ENCODE assay signal across 8 mouse cellular contexts in the genomic region with DNA sequence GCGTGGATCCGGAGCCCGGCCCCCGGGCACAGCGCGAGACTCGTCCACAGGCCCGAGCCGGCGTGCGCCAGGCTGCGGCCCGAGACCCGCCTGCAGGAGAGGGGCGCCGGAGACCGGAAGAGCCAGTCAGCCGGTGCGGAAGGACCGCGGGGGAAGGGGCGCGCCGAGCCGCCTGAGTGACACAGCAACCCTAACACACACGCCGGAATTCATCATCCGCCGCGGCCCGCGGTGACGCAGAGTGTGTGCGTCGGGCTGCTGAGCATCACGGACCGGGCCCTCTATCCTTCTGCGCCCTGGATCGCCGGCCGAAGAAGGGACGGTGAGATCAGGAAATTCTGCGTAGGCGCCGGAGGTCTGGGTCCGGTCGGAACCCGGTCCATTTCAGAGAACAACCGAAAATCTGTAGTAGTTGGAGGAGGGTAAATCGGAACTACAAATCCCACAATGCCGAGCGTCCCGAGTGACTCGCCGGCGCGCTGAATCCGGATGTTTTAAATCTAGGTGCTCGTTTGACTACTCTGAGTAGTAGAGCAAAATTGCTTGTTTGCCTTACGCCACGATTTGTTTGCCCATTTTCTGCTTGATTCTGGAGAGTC. TPM values are rescaled to one million over a fixed set of nuclear protein-coding genes. Genes with fewer than 3 reads are reported as not detected.
DNase-seq lines count a peak whose midpoint lies in the region; ATAC-seq and TF ChIP-seq lines count a peak whose summit lies in the region.

A gene (minus strand): TSS at position 214 of the 599 bp plus-strand sequence.

- H3ac ChIP-seq in C2C12 (ENCODE audit: control insufficient read depth, insufficient read length, low read depth): peak within 1 kb of the TSS; percentile 99

- H3K27ac ChIP-seq in heart, embryonic 12.5 days (ENCODE audit: poor library complexity, severe bottlenecking): peak within 1 kb of the TSS; percentile 81
- H3K27ac ChIP-seq in kidney, postnatal 0 days: peak within 1 kb of the TSS; percentile 96
- peak within 1 kb of the TSS; percentile 57 for H3K27ac ChIP-seq in liver, embryonic 11.5 days (ENCODE audit: low read depth, low read length)
- peak within 1 kb of the TSS; percentile 84 for H3K27ac ChIP-seq in stomach, embryonic 14.5 days (ENCODE audit: low read length)

- peaks cover 27% of the 10 kb centered on the region for H3K4me1 ChIP-seq in erythroblast, embryonic 14.5 days (ENCODE audit: control insufficient read depth)
- H3K4me1 ChIP-seq in heart, embryonic 12.5 days (replicated peaks): peaks cover 12% of the 10 kb centered on the region
- H3K4me1 ChIP-seq in kidney, postnatal 0 days (replicated peaks; ENCODE audit: insufficient read depth, low read length): peaks cover 6% of the 10 kb centered on the region; the same call in 1 of the 2 replicates
- H3K4me1 ChIP-seq in liver, embryonic 11.5 days (replicated peaks; ENCODE audit: control insufficient read depth, insufficient read depth, low read length): peaks cover 5% of the 10 kb centered on the region; the same call in 1 of the 2 replicates
- H3K4me1 ChIP-seq in stomach, embryonic 14.5 days (ENCODE audit: control insufficient read depth, insufficient read depth, low read length): 0 out of 2 replicates have a peak, but pooled peaks cover 5% of the 10 kb centered on the region

- H3K9ac ChIP-seq in heart, embryonic 12.5 days: peak within 1 kb of the TSS; percentile 94
- peak within 1 kb of the TSS; percentile 91 for H3K9ac ChIP-seq in kidney, postnatal 0 days (ENCODE audit: low read depth, low read length)
- peak within 1 kb of the TSS; percentile 97 for H3K9ac ChIP-seq in liver, embryonic 11.5 days (ENCODE audit: low read depth, low read length)
- H3K9ac ChIP-seq in stomach, embryonic 14.5 days (replicated peaks; ENCODE audit: low read depth, low read length): peak within 1 kb of the TSS; percentile 92

- peak; percentile 99 for ATAC-seq in heart, embryonic 12.5 days (ENCODE audit: insufficient number of reproducible peaks, low FRiP score)
- ATAC-seq in kidney, postnatal 0 days (replicated peaks; ENCODE audit: low FRiP score, low read depth): peak; percentile 98
- ATAC-seq in liver, embryonic 11.5 days (replicated peaks; ENCODE audit: low FRiP score): peak; percentile 97
- ATAC-seq in stomach, embryonic 14.5 days (ENCODE audit: insufficient number of reproducible peaks, insufficient read depth, low FRiP score, low read depth): peak; percentile 99

- peak within 1 kb of the TSS; percentile 86 for H3K4me2 ChIP-seq in heart, embryonic 12.5 days
- peak within 1 kb of the TSS; percentile 68 for H3K4me2 ChIP-seq in kidney, postnatal 0 days (ENCODE audit: low read length)
- peak within 1 kb of the TSS; percentile 83 for H3K4me2 ChIP-seq in liver, embryonic 11.5 days
- H3K4me2 ChIP-seq in stomach, embryonic 14.5 days (replicated peaks; ENCODE audit: low read depth, low read length): peak within 1 kb of the TSS; percentile 84

- peak; percentile 98 for DNase-seq in brain, embryonic 14.5 days (ENCODE audit: low read depth)
- peak; percentile 96 for DNase-seq in kidney, postnatal 0 days (ENCODE audit: low spot score)
- peak; percentile 94 for DNase-seq in liver, embryonic 11.5 days (ENCODE audit: low spot score)
- DNase-seq in naive thymus-derived CD4-positive, alpha-beta T cell, adult 2 months (ENCODE audit: low read depth): peak; percentile 93

- peaks cover 59% of the 10 kb centered on the region for H3K79me2 ChIP-seq in C2C12 (ENCODE audit: control insufficient read depth, insufficient read depth)

- WGBS in heart, embryonic 12.5 days: under 1% methylated on average over 58 of the region's 61 CpGs
- under 1% methylated on average over 56 of the region's 61 CpGs for WGBS in kidney, postnatal 0 days
- WGBS in liver, embryonic 11.5 days: under 1% methylated on average over 61 of the region's 61 CpGs
- under 1% methylated on average over 45 of the region's 61 CpGs for WGBS in stomach, embryonic 14.5 days

- peak within 1 kb of the TSS; percentile 99 for H3K4me3 ChIP-seq in C2C12 (ENCODE audit: insufficient read depth, poor library complexity, severe bottlenecking)
- H3K4me3 ChIP-seq in erythroblast, embryonic 14.5 days (replicated peaks): peak within 1 kb of the TSS; percentile 78
- H3K4me3 ChIP-seq in heart, embryonic 12.5 days: peak within 1 kb of the TSS; percentile 95
- peak within 1 kb of the TSS; percentile 97 for H3K4me3 ChIP-seq in kidney, postnatal 0 days (replicated peaks; ENCODE audit: low read depth, low read length)
- peak within 1 kb of the TSS; percentile 73 for H3K4me3 ChIP-seq in liver, embryonic 11.5 days (ENCODE audit: low read depth, low read length)
- peak within 1 kb of the TSS; percentile 98 for H3K4me3 ChIP-seq in stomach, embryonic 14.5 days (ENCODE audit: low read depth, low read length)

- TF ChIP-seq CTCF in C2C12 (IDR thresholded peaks at IDR 0.05; ENCODE audit: control insufficient read depth, insufficient read depth, insufficient read length): no peak
- TF ChIP-seq CTCF in brain, embryonic 14.5 days (IDR thresholded peaks at IDR 0.05; ENCODE audit: borderline replicate concordance, extremely low read depth, insufficient read depth, insufficient read length): no peak
- TF ChIP-seq CTCF in kidney, postnatal 0 days (IDR thresholded peaks at IDR 0.05; ENCODE audit: low read depth): no peak

- H3K27me3 ChIP-seq in C2C12 (ENCODE audit: control insufficient read depth, insufficient read depth, insufficient read length): no peaks in the 10 kb centered on the region
- H3K27me3 ChIP-seq in erythroblast, embryonic 14.5 days (ENCODE audit: control insufficient read depth): no peaks in the 10 kb centered on the region
- no peaks in the 10 kb centered on the region for H3K27me3 ChIP-seq in heart, embryonic 12.5 days (replicated peaks)
- no peaks in the 10 kb centered on the region for H3K27me3 ChIP-seq in kidney, postnatal 0 days (ENCODE audit: insufficient read depth, low read length)
- H3K27me3 ChIP-seq in liver, embryonic 11.5 days (replicated peaks; ENCODE audit: control insufficient read depth, insufficient read depth, low read length): no peaks in the 10 kb centered on the region
- H3K27me3 ChIP-seq in stomach, embryonic 14.5 days (ENCODE audit: control insufficient read depth, insufficient read depth, low read length): no peaks in the 10 kb centered on the region

- peaks cover 46% of the 10 kb centered on the region for H3K79me3 ChIP-seq in C2C12 (ENCODE audit: low read depth)

- H3K9me3 ChIP-seq in erythroblast, embryonic 14.5 days (ENCODE audit: control insufficient read depth, low read length): no peaks in the 10 kb centered on the region
- no peaks in the 10 kb centered on the region for H3K9me3 ChIP-seq in heart, embryonic 12.5 days (replicated peaks)
- H3K9me3 ChIP-seq in kidney, postnatal 0 days (replicated peaks; ENCODE audit: low read length): no peaks in the 10 kb centered on the region
- no peaks in the 10 kb centered on the region for H3K9me3 ChIP-seq in liver, embryonic 11.5 days (ENCODE audit: control insufficient read depth, low read length)
- H3K9me3 ChIP-seq in stomach, embryonic 14.5 days (ENCODE audit: control insufficient read depth, low read depth, low read length): no peaks in the 10 kb centered on the region

- H3K36me3 ChIP-seq in C2C12 (ENCODE audit: control insufficient read depth, insufficient read depth): peaks cover 6% of the 10 kb centered on the region
- no peaks in the 10 kb centered on the region for H3K36me3 ChIP-seq in erythroblast, embryonic 14.5 days (ENCODE audit: control insufficient read depth)
- no peaks in the 10 kb centered on the region for H3K36me3 ChIP-seq in heart, embryonic 12.5 days
- H3K36me3 ChIP-seq in kidney, postnatal 0 days (ENCODE audit: insufficient read depth, low read length): no peaks in the 10 kb centered on the region
- no peaks in the 10 kb centered on the region for H3K36me3 ChIP-seq in liver, embryonic 11.5 days (ENCODE audit: control insufficient read depth, insufficient read depth, low read length)
- no peaks in the 10 kb centered on the region for H3K36me3 ChIP-seq in stomach, embryonic 14.5 days (ENCODE audit: control insufficient read depth, insufficient read depth, low read length)

- TF ChIP-seq POLR2A in brain, embryonic 14.5 days (IDR thresholded peaks at IDR 0.05; ENCODE audit: borderline replicate concordance, extremely low read depth, insufficient read depth, insufficient read length, poor library complexity, severe bottlenecking): peak; percentile 89

TF ChIP-seq in C2C12, 6 proteins besides CTCF, POLR2A, EP300 and RAD21:
- TF ChIP-seq MAX (IDR thresholded peaks at IDR 0.05) (peak; percentile 15), FOSL1 (IDR thresholded peaks at IDR 0.05; ENCODE audit: insufficient read depth, low read length, poor library complexity, severe bottlenecking) (no peak)

RNA-seq across cellular contexts. Expression of the gene that starts here (rescaled TPM):
- 26.5 TPM for polyA plus RNA-seq in C2C12 (2012; fragmentation: generic; extraction: Trizol)
- 49.7 and 54.8 TPM in 2 replicates for polyA plus RNA-seq in brain, embryonic 14.5 days (2012; rRNA removed)
- 1.6 TPM in 2 replicates for polyA plus RNA-seq in erythroblast, embryonic 14.5 days (2012)
- polyA plus RNA-seq in heart, embryonic 12.5 days (2016; fragmentation: Nextera tagmentation; extraction: Ambion mirVana): 69.9 and 70.8 TPM in 2 replicates
- 60.9 and 65.5 TPM in 2 replicates for polyA plus RNA-seq in kidney, postnatal 0 days (2015; fragmentation: Nextera tagmentation; extraction: Ambion mirVana)
- polyA plus RNA-seq in liver, embryonic 11.5 days (2014; fragmentation: Nextera tagmentation; extraction: Ambion mirVana): 77.1 and 81.1 TPM in 2 replicates
- polyA plus RNA-seq in stomach, embryonic 14.5 days (2014; fragmentation: Nextera tagmentation; extraction: Ambion mirVana): 64.6 and 66.7 TPM in 2 replicates

Comparison
In these comparisons a context has a peak if more than half of its experiments do, and no peak if none do; other contexts are left out.
1. Peak in every context shown above with its lines: DNase-seq, ATAC-seq, H3K4me3 ChIP-seq and H3K27ac ChIP-seq.
2. RNA of the gene that starts here (polyA plus RNA-seq): 77.1 to 81.1 TPM in liver, embryonic 11.5 days, 69.9 to 70.8 TPM in heart, embryonic 12.5 days, 64.6 to 66.7 TPM in stomach, embryonic 14.5 days, 60.9 to 65.5 TPM in kidney, postnatal 0 days, 49.7 to 54.8 TPM in brain, embryonic 14.5 days and 26.5 TPM in C2C12 (single experiment); 1.6 TPM in erythroblast, embryonic 14.5 days; every median in the first group is over 10 times any median in the second.